Mouse (Mus musculus): ENCODE results near the gene Tph2.

DNA sequence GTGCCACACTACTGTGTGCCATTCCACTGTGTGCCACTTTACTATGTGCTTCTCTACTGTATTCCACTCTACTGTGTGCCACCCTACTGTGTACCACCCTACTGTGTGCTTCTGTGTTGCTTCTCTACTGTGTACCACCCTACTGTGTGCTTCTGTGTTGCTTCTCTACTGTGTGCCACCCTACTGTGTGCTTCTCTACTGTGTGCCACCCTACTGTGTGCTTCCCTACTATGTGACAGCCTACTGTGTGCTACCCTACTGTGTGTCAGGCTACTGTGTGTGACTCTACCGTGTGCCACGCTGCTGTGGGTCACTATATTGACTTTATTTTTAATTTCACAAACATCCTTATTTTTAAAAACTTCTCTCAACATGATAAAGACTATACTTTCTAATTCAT is 136.3 kb downstream of the Tph2 start:
- TF ChIP-seq CTCF (IDR thresholded peaks at IDR 0.05; ENCODE audit: borderline replicate concordance, insufficient read depth, low read depth, low read length), result no peak
- no peak for TF ChIP-seq POLR2A (IDR thresholded peaks at IDR 0.05; ENCODE audit: borderline replicate concordance, insufficient read depth, low read length)
